Mouse (Mus musculus): ENCODE measurements around the gene Pcyt1a.

Pcyt1a gene

GRCm38 (mm10) chr16:32511338-32511734, 80.6 kb downstream of the Pcyt1a start:
- no peak for DNase-seq

GRCm38 (mm10) chr16:32511827-32512490, 81.2 kb downstream of the Pcyt1a start:
- DNase-seq = no peak

GRCm38 (mm10) chr16:32512921-32513320, 82.2 kb downstream of the Pcyt1a start:
- DNase-seq = no peak

- no peak for DNase-seq
These were observed 82.7 kb downstream of the Pcyt1a start for GRCm38 (mm10) chr16:32513401-32513800.

GRCm38 (mm10) chr16:32513948-32514347, 83.2 kb downstream of the Pcyt1a start:
- DNase-seq = no peak

- no peak for DNase-seq
These were observed 85.6 kb downstream of the Pcyt1a start for GRCm38 (mm10) chr16:32516006-32516962.

GRCm38 (mm10) chr16:32517785-32518481, 87.2 kb downstream of the Pcyt1a start:
- DNase-seq = no peak

- DNase-seq = no peak
These were observed 89.1 kb downstream of the Pcyt1a start for GRCm38 (mm10) chr16:32519656-32520371.

- DNase-seq = no peak
These were observed 89.6 kb downstream of the Pcyt1a start for GRCm38 (mm10) chr16:32520372-32520748.

GRCm38 (mm10) chr16:32522578-32523194, 92.0 kb downstream of the Pcyt1a start:
- no peak for DNase-seq

- peak; percentile 51 to 62 for DNase-seq
These were observed 92.9 kb downstream of the Pcyt1a start for GRCm38 (mm10) chr16:32523462-32524243.

- DNase-seq = no peak
These were observed 93.5 kb downstream of the Pcyt1a start for GRCm38 (mm10) chr16:32524244-32524615.
